Mouse (Mus musculus): ENCODE results near the gene Nrros.

GRCm38 (mm10) chr16:32138954-32139353 lies 26.4 kb downstream of the Nrros start:
- no peak for TF ChIP-seq POLR2A (IDR thresholded peaks at IDR 0.05; ENCODE audit: borderline replicate concordance, insufficient read depth, low read length)
- no peak for TF ChIP-seq CTCF (IDR thresholded peaks at IDR 0.05; ENCODE audit: borderline replicate concordance, insufficient read depth, low read depth, low read length)
